Mouse (Mus musculus) CH12.LX (cell line): Measurements from ENCODE around the gene Ggnbp2.

Source experiments
- CHD2 ChIP-seq: IDR thresholded peaks from 2 replicates; pipeline ENCODE4 v1.6.1; 2011; ENCODE audit warnings: low read length, improper control_type of control experiment
- CTCF ChIP-seq, 2 experiments: IDR thresholded peaks in 1 of 2; conservative IDR thresholded peaks in 1 of 2; 2 replicates each; pipeline ENCODE4 v1.5.1; 2011 to 2012; ENCODE audit warnings: low read depth in 2 of 2, low read length in 2 of 2, improper control_type of control experiment in 1 of 2, inconsistent platforms in 1 of 2, mild to moderate bottlenecking in 1 of 2, moderate library complexity in 1 of 2
- ELF1 ChIP-seq: IDR thresholded peaks from 2 replicates; pipeline ENCODE4 v1.6.1; 2014; ENCODE audit warnings: low read depth, mild to moderate bottlenecking, inconsistent platforms, low read length, improper control_type of control experiment
- GABPA ChIP-seq: IDR thresholded peaks from 2 replicates; pipeline ENCODE4 v1.6.1; 2012; ENCODE audit warnings: low read depth, low read length, improper control_type of control experiment, inconsistent platforms; ENCODE audit not compliant: insufficient replicate concordance
- KAT2A ChIP-seq: IDR thresholded peaks from 2 replicates; pipeline ENCODE4 v1.6.1; 2012; ENCODE audit warnings: low read length, improper control_type of control experiment, inconsistent platforms; ENCODE audit not compliant: insufficient replicate concordance
- MAFK ChIP-seq: IDR thresholded peaks from 2 replicates; pipeline ENCODE4 v1.6.1; 2011; ENCODE audit warnings: low read length, improper control_type of control experiment; ENCODE audit not compliant: insufficient replicate concordance
- MAZ ChIP-seq: IDR thresholded peaks from 2 replicates; pipeline ENCODE4 v1.6.1; 2012; ENCODE audit warnings: low read depth, mild to moderate bottlenecking, inconsistent platforms, low read length, improper control_type of control experiment, moderate library complexity
- POLR2A ChIP-seq: IDR thresholded peaks from 2 replicates; pipeline ENCODE4 v1.6.1; 2011; ENCODE audit warnings: low read depth, mild to moderate bottlenecking, improper control_type of control experiment, low read length
- POLR2AphosphoS2 ChIP-seq: IDR thresholded peaks from 2 replicates; pipeline ENCODE4 v1.6.1; 2011; ENCODE audit warnings: low read depth, low read length, improper control_type of control experiment
- RAD21 ChIP-seq: IDR thresholded peaks from 2 replicates; pipeline ENCODE4 v1.6.1; 2011; ENCODE audit warnings: low read depth, mild to moderate bottlenecking, low read length, improper control_type of control experiment, moderate library complexity

DNA sequence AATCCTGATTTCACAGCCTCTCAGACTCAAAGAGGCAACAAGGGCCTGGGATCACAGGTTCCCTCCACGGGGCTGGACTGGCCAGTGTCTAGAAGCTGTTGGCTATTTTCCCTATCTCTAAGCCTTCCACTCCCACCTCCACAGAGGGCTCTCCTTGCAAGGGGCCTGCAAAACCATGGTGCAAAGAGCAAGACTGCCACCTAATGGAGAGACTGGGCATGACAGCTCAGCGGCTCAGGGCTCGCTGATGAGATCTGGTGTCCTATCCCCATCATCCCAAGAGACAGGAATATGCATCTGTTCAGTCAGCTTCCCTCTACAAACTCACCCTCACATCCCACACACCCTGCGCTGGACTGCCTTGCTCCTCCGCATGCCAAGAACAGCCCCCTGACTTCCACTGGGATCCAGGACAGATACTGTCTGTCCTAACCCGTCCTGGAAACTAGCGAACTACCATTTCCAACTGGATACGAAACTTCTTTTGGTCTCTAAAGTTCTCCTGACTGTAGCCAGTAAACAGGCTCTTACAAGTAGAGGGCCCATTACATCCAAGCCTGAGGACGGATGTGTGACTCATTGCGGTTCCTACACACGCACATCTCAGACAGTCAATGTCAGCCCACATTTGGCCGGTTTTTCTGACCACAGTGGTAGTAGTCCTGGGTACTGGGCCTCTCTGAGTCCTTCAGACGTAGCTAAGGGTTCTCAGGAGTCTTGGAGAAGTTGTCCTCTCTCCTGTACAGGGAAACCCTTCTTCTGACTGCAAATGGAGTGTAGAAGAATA, 56.7 kb downstream of the Ggnbp2 start:
- peak; percentile 95 to 99 for TF ChIP-seq CTCF (conservative IDR thresholded peaks at IDR 0.05 in 1 of 2, IDR thresholded peaks at IDR 0.05 in 1 of 2; ENCODE audit: low read depth in 2 of 2, low read length in 2 of 2)
- TF ChIP-seq RAD21: peak; percentile 89
- no peak for TF ChIP-seq GABPA
- no peak; the same call in 1 of the 2 replicates for TF ChIP-seq POLR2A
- no peak for TF ChIP-seq MAZ
- no peak for TF ChIP-seq ELF1
- no peak for TF ChIP-seq KAT2A
- TF ChIP-seq MAFK: no peak
- no peak for TF ChIP-seq POLR2AphosphoS2
- no peak for TF ChIP-seq CHD2
